Comparison of ENCODE assay signal across 24 mouse cellular contexts in the genomic region with DNA sequence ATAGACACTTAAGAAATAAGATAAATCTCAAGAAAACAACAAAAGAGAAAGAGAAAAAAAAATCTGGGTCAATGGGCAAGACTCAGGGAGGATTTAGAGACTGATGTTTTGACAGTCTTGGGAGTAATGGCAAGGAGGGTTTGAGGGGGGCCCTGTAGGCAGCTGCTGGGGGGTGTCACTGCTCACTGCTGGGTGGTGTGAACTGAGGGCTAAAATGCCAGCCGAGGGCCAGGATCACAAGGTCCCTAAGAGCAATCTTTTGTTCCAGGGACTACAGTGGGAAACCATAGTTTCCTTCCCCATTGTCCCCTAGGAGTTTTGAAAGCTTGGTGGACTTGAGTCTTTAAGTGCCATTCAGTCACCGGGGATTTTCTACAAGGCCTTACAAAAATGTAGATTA.
A peak's percentile ranks its signal among the peaks of the same experiment; 100 is the strongest.
DNase-seq lines count a peak whose midpoint lies in the region; ATAC-seq and TF ChIP-seq lines count a peak whose summit lies in the region.
"Had no signal": no experiment of that assay in that cellular context is flagged by ENCODE, and none has a peak within 500 bp of the region (broad histone marks: within the 10 kb centered on the region; RNA-seq: fewer than 3 reads in every experiment).

No protein-coding gene starts in this region.

- 0 out of 2 replicates have a peak overlapping the region, but pooled peaks have one; percentile 31 for H3K27ac ChIP-seq in forebrain, embryonic 10.5 days
- H3K27ac ChIP-seq in forebrain, embryonic 15.5 days (replicated peaks), result no peak overlapping the region
- peak overlapping the region; percentile 53 for H3K27ac ChIP-seq in lung, embryonic 16.5 days (ENCODE audit: low read length)
- peak overlapping the region; percentile 42 for H3K27ac ChIP-seq in limb, embryonic 10.5 days
- peak overlapping the region; percentile 24; the same call in 1 of the 2 replicates for H3K27ac ChIP-seq in stomach, postnatal 0 days (replicated peaks)
- H3K27ac ChIP-seq: heart, embryonic 13.5 days; layer of hippocampus, adult 2 months; macrophage; neural tube, embryonic 13.5 days had no signal

- H3K4me3 ChIP-seq in forebrain, embryonic 10.5 days, result no peak overlapping the region
- H3K4me3 ChIP-seq in forebrain, embryonic 15.5 days, result no peak overlapping the region
- H3K4me3 ChIP-seq in lung, embryonic 16.5 days (ENCODE audit: low read length), result no peak overlapping the region
- H3K4me3 ChIP-seq in lung, adult 2 months (replicated peaks; ENCODE audit: extremely low read depth, low read depth, low read length), result no peak overlapping the region
- no peak overlapping the region for H3K4me3 ChIP-seq in limb, embryonic 10.5 days
- no peak overlapping the region for H3K4me3 ChIP-seq in stomach, postnatal 0 days (ENCODE audit: low read depth, low read length)
- H3K4me3 ChIP-seq: heart, embryonic 13.5 days; layer of hippocampus, adult 2 months; myocyte; neural tube, embryonic 13.5 days had no signal

- no peak for TF ChIP-seq CTCF in lung, adult 2 months (IDR thresholded peaks at IDR 0.05; ENCODE audit: insufficient read depth, low read length)
- no peak for TF ChIP-seq CTCF in stomach, postnatal 0 days (IDR thresholded peaks at IDR 0.05; ENCODE audit: low read depth)

- H3K27me3 ChIP-seq in forebrain, embryonic 10.5 days (ENCODE audit: poor library complexity, severe bottlenecking), result no peaks in the 10 kb centered on the region
- no peaks in the 10 kb centered on the region for H3K27me3 ChIP-seq in forebrain, embryonic 15.5 days
- no peaks in the 10 kb centered on the region for H3K27me3 ChIP-seq in lung, embryonic 16.5 days (ENCODE audit: control insufficient read depth, insufficient read depth, low read depth, low read length)
- H3K27me3 ChIP-seq in limb, embryonic 10.5 days (ENCODE audit: low read depth, poor library complexity, severe bottlenecking), result no peaks in the 10 kb centered on the region
- no peaks in the 10 kb centered on the region for H3K27me3 ChIP-seq in stomach, postnatal 0 days (ENCODE audit: control insufficient read depth, insufficient read depth, low read length)
- H3K27me3 ChIP-seq: heart, embryonic 13.5 days; neural tube, embryonic 13.5 days had no signal

- H3K4me1 ChIP-seq in forebrain, embryonic 10.5 days, result peaks cover 16% of the 10 kb centered on the region
- H3K4me1 ChIP-seq in forebrain, embryonic 15.5 days, result no peaks in the 10 kb centered on the region
- H3K4me1 ChIP-seq in lung, embryonic 16.5 days (replicated peaks; ENCODE audit: control insufficient read depth, insufficient read depth, low read length), result peaks cover 16% of the 10 kb centered on the region
- 0 out of 2 replicates have a peak, but pooled peaks cover 3% of the 10 kb centered on the region for H3K4me1 ChIP-seq in lung, adult 2 months (ENCODE audit: control insufficient read depth, insufficient read depth, low read length)
- H3K4me1 ChIP-seq in limb, embryonic 10.5 days, result peaks cover 4% of the 10 kb centered on the region
- H3K4me1 ChIP-seq in stomach, postnatal 0 days (replicated peaks; ENCODE audit: control insufficient read depth, insufficient read depth), result no peaks in the 10 kb centered on the region
- H3K4me1 ChIP-seq: heart, embryonic 13.5 days; neural tube, embryonic 13.5 days had no signal

- H3K9ac ChIP-seq in forebrain, embryonic 15.5 days (replicated peaks), result no peak overlapping the region
- no peak overlapping the region for H3K9ac ChIP-seq in lung, embryonic 16.5 days (ENCODE audit: low read length)
- no peak overlapping the region for H3K9ac ChIP-seq in stomach, postnatal 0 days (ENCODE audit: low read length)
- H3K9ac ChIP-seq: heart, embryonic 13.5 days; liver, postnatal 0 days; neural tube, embryonic 13.5 days had no signal

- WGBS in forebrain, embryonic 10.5 days, result 44% methylated on average over 2 of the region's 2 CpGs
- 27% methylated on average over 2 of the region's 2 CpGs for WGBS in forebrain, embryonic 15.5 days
- 35% methylated on average over 2 of the region's 2 CpGs for WGBS in lung, embryonic 16.5 days
- WGBS in lung, adult 2 months, result 53% methylated on average over 2 of the region's 2 CpGs
- WGBS in limb, embryonic 10.5 days, result 85% methylated on average over 2 of the region's 2 CpGs
- 70% methylated on average over 2 of the region's 2 CpGs for WGBS in stomach, postnatal 0 days

- TF ChIP-seq POLR2A in lung, adult 2 months (IDR thresholded peaks at IDR 0.05; ENCODE audit: borderline replicate concordance, extremely low read depth, low read depth, low read length), result no peak

- no peaks in the 10 kb centered on the region for H3K9me3 ChIP-seq in forebrain, embryonic 10.5 days
- no peaks in the 10 kb centered on the region for H3K9me3 ChIP-seq in forebrain, embryonic 15.5 days
- H3K9me3 ChIP-seq in lung, embryonic 16.5 days (ENCODE audit: control insufficient read depth, low read length), result no peaks in the 10 kb centered on the region
- no peaks in the 10 kb centered on the region for H3K9me3 ChIP-seq in limb, embryonic 10.5 days (replicated peaks)
- no peaks in the 10 kb centered on the region for H3K9me3 ChIP-seq in stomach, postnatal 0 days (ENCODE audit: control insufficient read depth, low read length)
- H3K9me3 ChIP-seq: heart, embryonic 13.5 days; neural tube, embryonic 13.5 days had no signal

- no peak for DNase-seq in forebrain, embryonic 10.5 days (ENCODE audit: extremely low spot score, low spot score)
- no peak for DNase-seq in lung, adult 2 months
- DNase-seq in limb, embryonic 10.5 days (ENCODE audit: low spot score), result no peak
- no peak for DNase-seq in stomach, postnatal 0 days (ENCODE audit: low spot score)
- no peak for DNase-seq in ovary, postnatal 10 days (ENCODE audit: low spot score)
- DNase-seq: adrenal gland, postnatal 10 days; cerebellum, adult 2 months; cerebellum, postnatal 25 days; gastrocnemius, postnatal 25 days; heart, adult 18-20 months; heart, postnatal 14 days; kidney, postnatal 25 days; liver, postnatal 0 days; thymus, postnatal 14 days had no signal

- H3K4me2 ChIP-seq in forebrain, embryonic 15.5 days (replicated peaks), result no peak overlapping the region
- no peak overlapping the region for H3K4me2 ChIP-seq in lung, embryonic 16.5 days (ENCODE audit: low read depth, low read length)
- H3K4me2 ChIP-seq in stomach, postnatal 0 days (replicated peaks; ENCODE audit: low read depth), result no peak overlapping the region
- H3K4me2 ChIP-seq: heart, embryonic 13.5 days; liver, embryonic 11.5 days; neural tube, embryonic 13.5 days had no signal

- no peaks in the 10 kb centered on the region for H3K36me3 ChIP-seq in forebrain, embryonic 10.5 days (replicated peaks)
- no peaks in the 10 kb centered on the region for H3K36me3 ChIP-seq in forebrain, embryonic 15.5 days
- no peaks in the 10 kb centered on the region for H3K36me3 ChIP-seq in lung, embryonic 16.5 days (ENCODE audit: control insufficient read depth, insufficient read depth, low read length)
- H3K36me3 ChIP-seq in limb, embryonic 10.5 days, result no peaks in the 10 kb centered on the region
- H3K36me3 ChIP-seq in stomach, postnatal 0 days (ENCODE audit: control insufficient read depth, insufficient read depth, low read length), result no peaks in the 10 kb centered on the region
- H3K36me3 ChIP-seq: heart, embryonic 13.5 days; neural tube, embryonic 13.5 days had no signal

- no peak; the same call in 1 of the 2 replicates for ATAC-seq in forebrain, embryonic 15.5 days (replicated peaks)
- no peak for ATAC-seq in lung, embryonic 16.5 days (ENCODE audit: low read depth)
- no peak for ATAC-seq in stomach, postnatal 0 days (ENCODE audit: low FRiP score, low TSS enrichment)
- ATAC-seq: activated CD4-positive, CD25-positive, alpha-beta regulatory T cell, adult 4 months; intestine, postnatal 0 days; liver, postnatal 0 days had no signal

- TF ChIP-seq EP300 in stomach, postnatal 0 days (optimal IDR thresholded peaks at IDR 0.05), result no peak
